Mouse (Mus musculus) stomach, postnatal 0 days (tissue): ENCODE data around the gene Agmo. TPM values are rescaled to one million over a fixed set of nuclear protein-coding genes. Genes with fewer than 3 reads are reported as not detected.

ENCODE experiments used
- ATAC-seq: fragments of 200-750 bp; cut with Nextera tagmentation; 2 replicates; pipeline ENCODE4 v1.8.0; 2017; ENCODE audit not compliant: low FRiP score, low TSS enrichment
- DNase-seq: peaks from one replicate; pipeline ENCODE4 v3.0.0-alpha.2; 2016; ENCODE audit warnings: low spot score
- H3K27ac ChIP-seq: fragments of 300-500 bp; sonication (generic); replicated peaks from 2 replicates; pipeline ENCODE4 v1.5.1; 2014; ENCODE audit warnings: mild to moderate bottlenecking, control low read depth
- H3K27me3 ChIP-seq: fragments of 300-500 bp; sonication (generic); 2 replicates; pipeline ENCODE4 v1.6.1; 2014; ENCODE audit warnings: low read length; ENCODE audit not compliant: control insufficient read depth, insufficient read depth
- H3K36me3 ChIP-seq: fragments of 300-500 bp; sonication (generic); 2 replicates; pipeline ENCODE4 v1.6.1; 2014; ENCODE audit warnings: low read length, mixed read lengths; ENCODE audit not compliant: control insufficient read depth, insufficient read depth
- H3K4me1 ChIP-seq: fragments of 300-500 bp; sonication (generic); replicated peaks from 2 replicates; pipeline ENCODE4 v1.6.1; 2014; ENCODE audit warnings: antibody characterized with exemption; ENCODE audit not compliant: control insufficient read depth, insufficient read depth
- H3K4me2 ChIP-seq: fragments of 300-500 bp; sonication (generic); replicated peaks from 2 replicates; pipeline ENCODE4 v1.6.1; 2014; ENCODE audit warnings: low read depth, mild to moderate bottlenecking, control low read depth, moderate library complexity
- H3K4me3 ChIP-seq: fragments of 300-500 bp; sonication (generic); 2 replicates; pipeline ENCODE4 v1.5.1; 2014; ENCODE audit warnings: low read depth, low read length, control low read depth
- H3K9ac ChIP-seq: fragments of 300-500 bp; sonication (generic); 2 replicates; pipeline ENCODE4 v1.6.1; 2014; ENCODE audit warnings: mild to moderate bottlenecking, low read length, control low read depth, mixed read lengths
- H3K9me3 ChIP-seq: fragments of 300-500 bp; sonication (generic); 2 replicates; pipeline ENCODE4 v1.6.1; 2016; ENCODE audit warnings: low read length; ENCODE audit not compliant: control insufficient read depth
- CTCF ChIP-seq: IDR thresholded peaks from 2 replicates; pipeline ENCODE4 v1.5.1; 2016; ENCODE audit warnings: antibody characterized with exemption, low read depth, mild to moderate bottlenecking, moderate library complexity
- EP300 ChIP-seq: optimal IDR thresholded peaks from 2 replicates; pipeline ENCODE3; 2016; ENCODE audit warnings: antibody characterized with exemption
- WGBS: fragments of 180-500 bp; shearing (Covaris S2); extraction: QIAGEN DNeasy Blood & Tissue Kit; methylation state at CpG from one replicate; pipeline ENCODE4 v1.1.7; 2014; 5-methylcytosine and 5-hydroxymethylcytosine counted together
- polyA plus RNA-seq: library from polyadenylated mRNA; unstranded; fragments of >200 nt; fragmentation: Nextera tagmentation; extraction: Ambion mirVana; gene quantifications from 2 replicates; pipeline ENCODE4 v1.2.1, GENCODE M21; 2015

Agmo gene
- polyA plus RNA-seq, 1 experiment from 2014 or later = 6.9 TPM

DNA sequence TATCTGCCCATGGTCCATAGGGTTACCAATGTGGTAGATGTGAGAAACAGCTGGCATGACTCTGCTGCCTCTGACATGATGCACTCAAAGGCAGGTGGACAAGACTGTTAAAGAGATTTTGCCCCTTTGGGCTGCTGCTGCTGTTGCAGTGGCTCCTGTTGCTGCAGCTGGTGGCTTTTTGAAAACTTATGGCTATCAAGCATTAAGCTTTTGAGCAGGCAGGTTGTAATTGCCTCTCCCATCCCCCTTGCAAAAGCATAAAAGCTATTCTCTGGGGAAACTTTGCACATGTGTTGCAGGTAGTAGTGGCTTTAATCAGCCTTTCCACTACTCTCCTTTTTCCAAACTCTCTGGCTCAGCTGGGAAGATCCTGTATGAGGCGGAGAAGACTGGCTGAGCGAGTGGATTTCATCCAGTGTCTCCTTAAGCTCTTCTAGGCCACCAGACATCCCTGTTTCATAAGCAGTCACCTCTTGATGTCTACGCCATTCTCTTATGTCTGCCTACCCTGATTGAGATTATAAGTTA, 201.1 kb downstream of the Agmo start:
- Histone ChIP-seq H3K4me3 (no peak overlapping the region), H3K27me3 (no peaks in the 10 kb centered on the region), H3K27ac (no peak overlapping the region), H3K36me3 (no peaks in the 10 kb centered on the region), H3K4me1 (no peaks in the 10 kb centered on the region), H3K9me3 (no peaks in the 10 kb centered on the region), H3K9ac (no peak overlapping the region), H3K4me2 (no peak overlapping the region)
- WGBS = 83% methylated on average over 3 of the region's 3 CpGs
- TF ChIP-seq EP300 (no peak), CTCF (no peak)
- DNase-seq (no peak), ATAC-seq (no peak)

DNA sequence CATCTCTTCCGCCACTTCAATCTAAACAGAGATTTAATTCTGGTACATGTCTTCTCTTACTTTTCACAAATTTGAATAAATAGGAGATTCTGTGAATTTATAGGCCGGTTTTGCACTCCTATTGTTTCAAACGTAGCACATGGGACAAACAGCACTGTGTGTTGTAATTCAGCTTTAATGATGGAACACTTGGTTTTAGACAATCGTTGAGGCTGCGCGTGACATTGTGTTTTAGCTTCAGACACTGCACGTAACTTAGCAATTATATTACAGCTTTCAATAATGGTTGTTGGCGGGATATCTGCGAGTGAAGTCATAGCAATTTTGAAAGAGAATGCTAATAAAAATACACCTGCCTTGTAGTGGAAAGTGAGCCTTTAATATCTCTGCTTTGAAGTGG, 203.8 kb downstream of the Agmo start:
- no peak for DNase-seq
- H3K27ac ChIP-seq = no peak overlapping the region
- ATAC-seq = no peak
- H3K4me1 ChIP-seq = no peaks in the 10 kb centered on the region
- 87% methylated on average over 9 of the region's 9 CpGs for WGBS
- H3K9me3 ChIP-seq = no peaks in the 10 kb centered on the region
- TF ChIP-seq EP300 (no peak), CTCF (no peak)
- H3K36me3 ChIP-seq = no peaks in the 10 kb centered on the region
- no peak overlapping the region for H3K9ac ChIP-seq
- H3K27me3 ChIP-seq = no peaks in the 10 kb centered on the region
- no peak overlapping the region for H3K4me3 ChIP-seq
- H3K4me2 ChIP-seq = no peak overlapping the region

DNA sequence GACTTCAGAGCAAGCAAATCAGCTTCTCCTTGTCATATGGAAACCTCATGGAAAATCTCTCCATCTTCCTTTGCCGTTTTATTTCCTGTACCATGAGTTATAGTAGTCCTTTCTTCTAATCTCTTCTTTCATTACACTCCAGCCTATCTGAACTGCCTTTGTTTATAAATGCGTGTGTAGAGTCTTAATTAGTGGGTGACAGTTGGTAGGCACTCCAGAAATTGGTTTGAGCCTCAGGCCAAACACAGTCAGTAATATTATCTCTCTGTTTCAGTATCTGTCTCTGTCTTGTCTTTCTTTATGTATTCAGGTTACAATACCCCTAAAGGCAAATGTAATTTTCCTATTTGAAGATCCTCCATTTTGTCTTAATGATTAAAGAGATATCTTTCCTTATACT, 208.2 kb downstream of the Agmo start:
- TF ChIP-seq CTCF (no peak), EP300 (no peak)
- no peak for DNase-seq

DNA sequence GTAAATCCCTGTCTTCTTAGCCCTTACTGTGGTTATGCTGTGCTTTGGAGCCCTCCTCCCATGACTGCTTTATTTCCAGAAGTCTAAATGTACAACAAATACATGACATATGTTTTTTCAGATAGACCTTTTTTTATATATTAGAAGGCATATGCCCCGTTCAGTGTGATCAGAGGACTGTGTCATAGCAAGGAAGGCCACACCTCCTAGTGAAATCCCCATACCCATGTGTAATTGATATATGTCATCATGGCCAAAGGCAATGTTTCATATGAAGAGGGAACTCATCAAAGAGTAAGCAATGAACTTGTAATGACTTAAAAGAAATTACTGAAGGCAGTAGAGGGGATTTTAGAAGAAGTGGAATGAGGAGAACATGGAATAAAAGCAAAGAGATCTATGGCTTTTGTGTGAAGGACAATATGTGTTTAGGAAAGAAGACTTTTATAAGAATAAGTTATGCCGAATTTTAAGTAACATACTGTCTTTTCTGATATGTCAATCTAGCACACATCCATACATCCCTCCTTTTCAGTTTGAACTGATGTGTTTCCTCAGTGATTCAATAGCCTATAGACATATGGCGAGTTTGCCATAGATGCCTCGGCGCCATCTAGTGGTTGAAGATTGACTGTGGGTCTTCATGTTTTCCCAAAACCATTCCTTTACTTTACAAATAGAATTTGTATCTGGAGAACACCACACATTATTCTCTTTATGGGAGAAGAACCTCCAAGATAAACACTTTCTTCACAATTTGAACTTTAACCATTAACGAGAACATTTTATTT, 209.1 kb downstream of the Agmo start:
- no peaks in the 10 kb centered on the region for H3K9me3 ChIP-seq
- no peak overlapping the region for H3K4me2 ChIP-seq
- H3K27ac ChIP-seq = no peak overlapping the region
- TF ChIP-seq CTCF (peak; percentile 93), EP300 (no peak)
- H3K27me3 ChIP-seq = no peaks in the 10 kb centered on the region
- no peak overlapping the region for H3K9ac ChIP-seq
- DNase-seq (peak; percentile 52), ATAC-seq (no peak)
- 17% methylated on average over 6 of the region's 6 CpGs for WGBS
- no peaks in the 10 kb centered on the region for H3K36me3 ChIP-seq
- no peak overlapping the region for H3K4me3 ChIP-seq
- H3K4me1 ChIP-seq = no peaks in the 10 kb centered on the region

More for the DNA sequence above, 208.2 kb downstream of the Agmo start:
- Histone ChIP-seq H3K9ac (no peak overlapping the region), H3K4me2 (no peak overlapping the region), H3K4me1 (no peaks in the 10 kb centered on the region), H3K36me3 (no peaks in the 10 kb centered on the region), H3K4me3 (no peak overlapping the region), H3K9me3 (no peaks in the 10 kb centered on the region), H3K27ac (no peak overlapping the region), H3K27me3 (no peaks in the 10 kb centered on the region)
- 51% methylated on average over 2 of the region's 2 CpGs for WGBS
- ATAC-seq = no peak

DNA sequence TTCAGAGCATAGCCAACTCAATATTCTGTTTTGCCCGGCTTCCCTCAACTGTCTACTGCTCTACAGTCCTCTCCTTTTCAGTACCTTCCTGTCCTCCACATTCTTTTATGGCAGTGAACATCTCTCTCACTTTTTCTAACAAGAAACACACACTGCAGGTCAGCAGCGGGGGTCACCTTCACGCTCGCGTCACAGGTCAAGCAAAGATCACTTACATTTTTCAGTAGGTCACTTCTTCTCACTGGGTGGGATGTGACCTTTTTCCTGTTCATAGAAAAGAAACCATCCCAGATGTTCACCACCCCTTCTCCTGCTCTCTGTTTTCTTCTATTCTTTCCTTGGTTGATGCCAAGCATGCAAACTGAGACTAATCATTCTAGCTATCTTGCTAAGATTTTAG, 230.2 kb downstream of the Agmo start:
- ATAC-seq = no peak
- Histone ChIP-seq H3K9me3 (no peaks in the 10 kb centered on the region), H3K36me3 (no peaks in the 10 kb centered on the region), H3K4me2 (no peak overlapping the region), H3K27me3 (no peaks in the 10 kb centered on the region), H3K4me3 (no peak overlapping the region), H3K27ac (no peak overlapping the region), H3K4me1 (no peaks in the 10 kb centered on the region), H3K9ac (no peak overlapping the region)
- no peak for DNase-seq
- 72% methylated on average over 5 of the region's 5 CpGs for WGBS
- TF ChIP-seq EP300 (no peak), CTCF (no peak)

DNA sequence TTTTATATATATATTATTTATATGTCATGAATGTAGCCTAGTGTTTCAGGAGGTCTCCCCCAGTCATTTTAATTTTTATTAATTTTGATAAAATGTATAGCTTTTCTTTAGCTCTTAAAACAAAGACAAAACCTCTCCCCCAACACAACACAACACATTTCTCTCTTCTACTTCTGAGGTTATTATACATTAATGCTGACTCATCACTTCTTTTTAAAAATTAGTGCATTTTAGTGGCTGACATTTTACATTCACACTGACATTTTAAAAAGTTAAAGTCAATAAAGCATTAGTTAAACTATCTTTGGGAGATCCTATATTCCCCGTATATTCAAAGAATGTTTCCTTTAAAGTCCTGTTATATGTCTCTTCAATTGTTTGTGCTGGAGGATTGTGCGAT, 235.4 kb downstream of the Agmo start:
- no peaks in the 10 kb centered on the region for H3K36me3 ChIP-seq
- no peaks in the 10 kb centered on the region for H3K9me3 ChIP-seq
- no peak for DNase-seq
- no peak overlapping the region for H3K9ac ChIP-seq
- H3K4me1 ChIP-seq = no peaks in the 10 kb centered on the region
- H3K4me3 ChIP-seq = no peak overlapping the region
- no peak for TF ChIP-seq CTCF
- TF ChIP-seq EP300 = no peak
- no peak for ATAC-seq
- H3K27ac ChIP-seq = no peak overlapping the region
- no peak overlapping the region for H3K4me2 ChIP-seq
- WGBS = 77% methylated on average over 2 of the region's 2 CpGs
- no peaks in the 10 kb centered on the region for H3K27me3 ChIP-seq
